In genomic region chr4:136718193-136718986, GRCm38 (mm10) we compare ENCODE assay signal across 24 mouse cellular contexts.
DNase-seq lines count a peak whose midpoint lies in the region; ATAC-seq lines count a peak whose summit lies in the region.
"Had no signal": no experiment of that assay in that cellular context is flagged by ENCODE, and none has a peak within 500 bp of the region (broad histone marks: within the 10 kb centered on the region; RNA-seq: fewer than 3 reads in every experiment).

No protein-coding gene starts in this region.

- H3K4me3 ChIP-seq in midbrain, embryonic 11.5 days (ENCODE audit: low read depth, low read length) = no peak overlapping the region
- H3K4me3 ChIP-seq: embryonic facial prominence, embryonic 13.5 days; forebrain, embryonic 13.5 days; gastrocnemius, adult 2 months; heart, embryonic 10.5 days; hindbrain, embryonic 12.5 days had no signal

- peak; percentile 65 for DNase-seq in adrenal gland, adult 2 months
- no peak for DNase-seq in adrenal gland, adult 8-10 months
- DNase-seq in 416B (ENCODE audit: low read depth) = peak; percentile 34
- DNase-seq in MEL-GATA-1-ER (ENCODE audit: extremely low read depth, low read depth) = peak; percentile 30
- DNase-seq in kidney, adult 11 months = no peak
- DNase-seq in layer of hippocampus, adult 11-12 months (ENCODE audit: low spot score) = no peak
- no peak for DNase-seq in midbrain, embryonic 11.5 days (ENCODE audit: low spot score, missing footprints)
- DNase-seq: cerebellum, adult 11 months; cerebellum, adult 8-10 months; cerebellum, postnatal 14 days; gastrocnemius, adult 2 months; gastrocnemius, postnatal 25 days; heart, adult 18-20 months; heart, postnatal 10 days; heart, postnatal 4 days had no signal

- H3K9ac ChIP-seq in midbrain, embryonic 11.5 days (ENCODE audit: low read length) = no peak overlapping the region
- H3K9ac ChIP-seq: embryonic facial prominence, embryonic 13.5 days; forebrain, embryonic 13.5 days; hindbrain, embryonic 12.5 days had no signal

- no peaks in the 10 kb centered on the region for H3K27me3 ChIP-seq in midbrain, embryonic 11.5 days (ENCODE audit: control insufficient read depth, insufficient read depth, low read length)
- H3K27me3 ChIP-seq: embryonic facial prominence, embryonic 13.5 days; forebrain, embryonic 13.5 days; hindbrain, embryonic 12.5 days had no signal

- 93% methylated on average over 14 of the region's 14 CpGs for WGBS in midbrain, embryonic 11.5 days

- H3K36me3 ChIP-seq in midbrain, embryonic 11.5 days (ENCODE audit: control insufficient read depth, insufficient read depth, low read length) = no peaks in the 10 kb centered on the region
- H3K36me3 ChIP-seq: embryonic facial prominence, embryonic 13.5 days; heart, embryonic 10.5 days had no signal

- no peak overlapping the region for H3K4me2 ChIP-seq in midbrain, embryonic 11.5 days
- H3K4me2 ChIP-seq: embryonic facial prominence, embryonic 13.5 days; forebrain, embryonic 13.5 days; hindbrain, embryonic 12.5 days had no signal

- no peaks in the 10 kb centered on the region; the same call in none of the 2 replicates for H3K4me1 ChIP-seq in midbrain, embryonic 11.5 days (ENCODE audit: control insufficient read depth, insufficient read depth, low read length)

- no peaks in the 10 kb centered on the region for H3K9me3 ChIP-seq in midbrain, embryonic 11.5 days (ENCODE audit: control insufficient read depth, low read length)
- H3K9me3 ChIP-seq: embryonic facial prominence, embryonic 13.5 days; forebrain, embryonic 13.5 days; heart, embryonic 10.5 days had no signal

- no peak overlapping the region for H3K27ac ChIP-seq in midbrain, embryonic 11.5 days (ENCODE audit: low read depth, low read length)
- H3K27ac ChIP-seq: embryonic facial prominence, embryonic 13.5 days; forebrain, embryonic 13.5 days; gastrocnemius, adult 2 months; heart, embryonic 10.5 days; hindbrain, embryonic 12.5 days had no signal

- ATAC-seq in granulocyte monocyte progenitor cell, adult 5-6 weeks (replicated peaks; ENCODE audit: poor library complexity, severe bottlenecking) = peak; percentile 83
- no peak for ATAC-seq in midbrain, embryonic 11.5 days (ENCODE audit: low FRiP score)
- ATAC-seq: activated CD4-positive, CD25-positive, alpha-beta regulatory T cell, adult 4 months; forebrain, embryonic 13.5 days; hindbrain, embryonic 16.5 days; inflammation-experienced regulatory T-cells, adult 6 months; intestine, postnatal 0 days had no signal

Comparison
In these comparisons a context has a peak if more than half of its experiments do, and no peak if none do; other contexts are left out.
1. DNase-seq: peak in adrenal gland, adult 2 months (single experiment), 416B (single experiment) and MEL-GATA-1-ER (single experiment); none in adrenal gland, adult 8-10 months (single experiment), kidney, adult 11 months (single experiment), layer of hippocampus, adult 11-12 months (single experiment) and midbrain, embryonic 11.5 days (single experiment).